9 mouse cellular contexts compared by ENCODE assay signal in the genomic region with DNA sequence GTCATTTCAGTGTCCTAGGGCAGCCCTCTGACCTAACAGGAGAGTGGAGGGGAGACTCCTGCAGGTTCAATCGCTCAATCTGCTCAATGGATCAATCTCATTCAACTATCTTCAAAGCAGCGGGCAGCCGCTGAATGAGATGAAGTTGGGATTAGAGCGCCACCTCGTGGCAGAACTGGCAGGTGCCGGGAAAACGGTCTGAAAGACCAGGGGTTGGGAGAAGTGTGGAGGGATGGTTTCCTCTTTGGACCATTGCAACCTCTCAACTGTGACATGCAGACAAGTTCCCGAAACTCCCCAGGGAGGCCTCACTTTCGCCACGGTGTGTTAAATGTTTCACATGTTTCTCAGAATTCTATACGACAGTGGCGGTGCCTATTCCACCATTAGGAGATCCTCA. TPM values are rescaled to one million over a fixed set of nuclear protein-coding genes. Genes with fewer than 3 reads are reported as not detected.
DNase-seq lines count a peak whose midpoint lies in the region; ATAC-seq and TF ChIP-seq lines count a peak whose summit lies in the region.
"Had no signal": no experiment of that assay in that cellular context is flagged by ENCODE, and none has a peak within 500 bp of the region (broad histone marks: within the 10 kb centered on the region; RNA-seq: fewer than 3 reads in every experiment).

No protein-coding gene starts in this region.

- H3K36me3 ChIP-seq in heart, embryonic 14.5 days (ENCODE audit: control insufficient read depth, insufficient read depth, low read length): peaks cover 63% of the 10 kb centered on the region
- peaks cover 38% of the 10 kb centered on the region for H3K36me3 ChIP-seq in liver, postnatal 0 days (replicated peaks; ENCODE audit: insufficient read depth, low read length)
- H3K36me3 ChIP-seq in neural tube, embryonic 14.5 days (ENCODE audit: control insufficient read depth, insufficient read depth, low read length): peaks cover 20% of the 10 kb centered on the region; the same call in 1 of the 2 replicates

- H3K9ac ChIP-seq in heart, embryonic 14.5 days (ENCODE audit: low read length): peak overlapping the region; percentile 27; the same call in 1 of the 2 replicates
- H3K9ac ChIP-seq in liver, postnatal 0 days (replicated peaks): 0 out of 2 replicates have a peak overlapping the region, but pooled peaks have one; percentile 6
- H3K9ac ChIP-seq in neural tube, embryonic 14.5 days (replicated peaks; ENCODE audit: low read depth, low read length): no peak overlapping the region

- no peak overlapping the region for H3K4me2 ChIP-seq in heart, embryonic 14.5 days (ENCODE audit: low read length)
- H3K4me2 ChIP-seq in liver, postnatal 0 days (ENCODE audit: low read depth, low read length): peak overlapping the region; percentile 73
- H3K4me2 ChIP-seq in neural tube, embryonic 14.5 days (ENCODE audit: low read depth, low read length): peak overlapping the region; percentile 16; the same call in 1 of the 2 replicates
- H3K4me2 ChIP-seq: embryonic facial prominence, embryonic 15.5 days had no signal

- no peak for TF ChIP-seq EP300 in liver, postnatal 0 days (IDR thresholded peaks at IDR 0.05; ENCODE audit: low read depth)

- H3K4me3 ChIP-seq in heart, embryonic 14.5 days (ENCODE audit: control insufficient read depth in 1 of 2, insufficient read depth in 1 of 2, low read depth in 1 of 2, low read length in 2 of 2): no peak overlapping the region
- peak overlapping the region; percentile 31; the same call in 1 of the 2 replicates for H3K4me3 ChIP-seq in liver, postnatal 0 days (ENCODE audit: low read depth, low read length)
- H3K4me3 ChIP-seq in neural tube, embryonic 14.5 days (ENCODE audit: low read depth, low read length): no peak overlapping the region
- H3K4me3 ChIP-seq: embryonic facial prominence, embryonic 15.5 days had no signal

- no peaks in the 10 kb centered on the region for H3K9me3 ChIP-seq in heart, embryonic 14.5 days (ENCODE audit: control insufficient read depth, low read length)
- H3K9me3 ChIP-seq in liver, postnatal 0 days (ENCODE audit: low read length): no peaks in the 10 kb centered on the region
- no peaks in the 10 kb centered on the region for H3K9me3 ChIP-seq in neural tube, embryonic 14.5 days (ENCODE audit: control insufficient read depth, low read length)
- H3K9me3 ChIP-seq: embryonic facial prominence, embryonic 15.5 days had no signal

- no peaks in the 10 kb centered on the region for H3K27me3 ChIP-seq in heart, embryonic 14.5 days (ENCODE audit: control insufficient read depth, insufficient read depth, low read length)
- H3K27me3 ChIP-seq in liver, postnatal 0 days (ENCODE audit: insufficient read depth, low read length): no peaks in the 10 kb centered on the region
- no peaks in the 10 kb centered on the region for H3K27me3 ChIP-seq in neural tube, embryonic 14.5 days (ENCODE audit: control insufficient read depth, insufficient read depth, low read length)
- H3K27me3 ChIP-seq: embryonic facial prominence, embryonic 15.5 days had no signal

- WGBS in heart, embryonic 14.5 days: 14% methylated on average over 12 of the region's 12 CpGs
- 4% methylated on average over 12 of the region's 12 CpGs for WGBS in liver, postnatal 0 days (ENCODE audit: insufficient replicate concordance)
- 12% methylated on average over 12 of the region's 12 CpGs for WGBS in neural tube, embryonic 14.5 days

- no peak for ATAC-seq in heart, embryonic 14.5 days (ENCODE audit: insufficient number of reproducible peaks, insufficient read depth, low FRiP score, low read depth)
- ATAC-seq in liver, postnatal 0 days: no peak
- ATAC-seq in neural tube, embryonic 14.5 days (ENCODE audit: low read depth): no peak

- peak; percentile 97 for TF ChIP-seq CTCF in liver, postnatal 0 days (IDR thresholded peaks at IDR 0.05; ENCODE audit: low read depth)

- H3K27ac ChIP-seq in heart, embryonic 14.5 days (replicated peaks in 1 of 2; ENCODE audit: control insufficient read depth in 1 of 2, insufficient read depth in 1 of 2, low read depth in 2 of 2, low read length in 2 of 2): no peak overlapping the region
- peak overlapping the region; percentile 91 for H3K27ac ChIP-seq in liver, postnatal 0 days (ENCODE audit: low read depth)
- no peak overlapping the region for H3K27ac ChIP-seq in neural tube, embryonic 14.5 days (ENCODE audit: low read depth, low read length)

- peaks cover 7 to 25% of the 10 kb centered on the region in 2 experiments for H3K4me1 ChIP-seq in heart, embryonic 14.5 days (ENCODE audit: control insufficient read depth in 2 of 2, insufficient read depth in 2 of 2, low read length in 2 of 2)
- H3K4me1 ChIP-seq in liver, postnatal 0 days (ENCODE audit: insufficient read depth): peaks cover 32% of the 10 kb centered on the region
- H3K4me1 ChIP-seq in neural tube, embryonic 14.5 days (ENCODE audit: control insufficient read depth, insufficient read depth, low read length): peaks cover 13% of the 10 kb centered on the region; the same call in 1 of the 2 replicates

- peak; percentile 47 for DNase-seq in 3134 (ENCODE audit: extremely low read depth, insufficient read length, low spot score)
- DNase-seq in adrenal gland, adult 2 months: peak; percentile 86
- DNase-seq in embryo, embryonic 9.5 days (ENCODE audit: extremely low spot score): peak; percentile 83
- DNase-seq in kidney, postnatal 14 days: peak; percentile 87
- DNase-seq in liver, postnatal 0 days: peak; percentile 88
- peak; percentile 71 to 78 for DNase-seq in thymus, adult 18-20 months

RNA-seq across cellular contexts. Expression of gene Atp6v1g2, which starts 1.4 kb away (rescaled TPM):
- 1 to 10 TPM; 5.6 to 5.7 TPM for total RNA-seq in adrenal gland, adult 2 months (2021)
- polyA plus RNA-seq in adrenal gland, adult 2 months (2012; rRNA removed): 7.2 and 8.5 TPM in 2 replicates
- 10.7 and 14.3 TPM in 2 replicates for polyA plus RNA-seq in heart, embryonic 14.5 days (2014; fragmentation: Nextera tagmentation; extraction: Ambion mirVana)
- polyA plus RNA-seq in liver, postnatal 0 days (2015; fragmentation: Nextera tagmentation; extraction: Ambion mirVana): 0.98 and 1.3 TPM in 2 replicates
- 118 and 154 TPM in 2 replicates for polyA plus RNA-seq in neural tube, embryonic 14.5 days (2014; fragmentation: Nextera tagmentation; extraction: Ambion mirVana)

RNA-seq across cellular contexts. Expression of gene Nfkbil1, which starts 3.5 kb away (rescaled TPM):
- 10 to 100 TPM; 14.1 to 19.4 TPM for total RNA-seq in adrenal gland, adult 2 months (2021)
- polyA plus RNA-seq in adrenal gland, adult 2 months (2012; rRNA removed): 52.3 and 57.6 TPM in 2 replicates
- polyA plus RNA-seq in heart, embryonic 14.5 days (2014; fragmentation: Nextera tagmentation; extraction: Ambion mirVana): 3.1 and 4.2 TPM in 2 replicates
- 4.1 and 4.4 TPM in 2 replicates for polyA plus RNA-seq in liver, postnatal 0 days (2015; fragmentation: Nextera tagmentation; extraction: Ambion mirVana)
- 3.4 and 4.3 TPM in 2 replicates for polyA plus RNA-seq in neural tube, embryonic 14.5 days (2014; fragmentation: Nextera tagmentation; extraction: Ambion mirVana)

RNA-seq across cellular contexts. Expression of gene Ddx39b, which starts 9.5 kb away (rescaled TPM):
- total RNA-seq in adrenal gland, adult 2 months (2021): 100 to 1,000 TPM; 192 to 200 TPM
- 164 and 180 TPM in 2 replicates for polyA plus RNA-seq in adrenal gland, adult 2 months (2012; rRNA removed)
- 237 and 246 TPM in 2 replicates for polyA plus RNA-seq in heart, embryonic 14.5 days (2014; fragmentation: Nextera tagmentation; extraction: Ambion mirVana)
- polyA plus RNA-seq in liver, postnatal 0 days (2015; fragmentation: Nextera tagmentation; extraction: Ambion mirVana): 79.6 and 87.2 TPM in 2 replicates
- polyA plus RNA-seq in neural tube, embryonic 14.5 days (2014; fragmentation: Nextera tagmentation; extraction: Ambion mirVana): 373 and 383 TPM in 2 replicates

RNA-seq across cellular contexts. Expression of gene Gm16181, which starts 11.4 kb away (rescaled TPM):
- total RNA-seq in adrenal gland, adult 2 months (2021): not detected
- 0.31 and 1.3 TPM in 2 replicates for polyA plus RNA-seq in adrenal gland, adult 2 months (2012; rRNA removed)
- 0.69 TPM in 1 of 2 replicates, not detected in the other for polyA plus RNA-seq in heart, embryonic 14.5 days (2014; fragmentation: Nextera tagmentation; extraction: Ambion mirVana)
- 0.22 TPM in 2 replicates for polyA plus RNA-seq in liver, postnatal 0 days (2015; fragmentation: Nextera tagmentation; extraction: Ambion mirVana)
- 0.44 TPM in 1 of 2 replicates, not detected in the other for polyA plus RNA-seq in neural tube, embryonic 14.5 days (2014; fragmentation: Nextera tagmentation; extraction: Ambion mirVana)

RNA-seq across cellular contexts. Expression of gene Lta, which starts 26.9 kb away (rescaled TPM):
- total RNA-seq in adrenal gland, adult 2 months (2021): under 1 TPM; 0.26 to 0.35 TPM
- 0.18 and 0.33 TPM in 2 replicates for polyA plus RNA-seq in adrenal gland, adult 2 months (2012; rRNA removed)
- not detected in 2 replicates for polyA plus RNA-seq in heart, embryonic 14.5 days (2014; fragmentation: Nextera tagmentation; extraction: Ambion mirVana)
- polyA plus RNA-seq in liver, postnatal 0 days (2015; fragmentation: Nextera tagmentation; extraction: Ambion mirVana): not detected in 2 replicates
- 0.24 and 0.26 TPM in 2 replicates for polyA plus RNA-seq in neural tube, embryonic 14.5 days (2014; fragmentation: Nextera tagmentation; extraction: Ambion mirVana)
